Mouse (Mus musculus) forebrain, embryonic 12.5 days (tissue): Measurements from ENCODE around the gene Tmem104. TPM values are rescaled to one million over a fixed set of nuclear protein-coding genes. Genes with fewer than 3 reads are reported as not detected.

Source experiments
- ATAC-seq: fragments of 200-750 bp; cut with Nextera tagmentation; 2 replicates; pipeline ENCODE4 v1.8.0; 2017; ENCODE audit warnings: moderate TSS enrichment; ENCODE audit not compliant: low FRiP score
- H3K27ac ChIP-seq: fragments of 300-500 bp; sonication (generic); 2 replicates; pipeline ENCODE4 v1.5.1; 2016; ENCODE audit warnings: mild to moderate bottlenecking
- H3K27me3 ChIP-seq: fragments of 300-500 bp; sonication (generic); 2 replicates; pipeline ENCODE4 v1.6.1; 2016; ENCODE audit warnings: mild to moderate bottlenecking
- H3K36me3 ChIP-seq: fragments of 300-500 bp; sonication (generic); replicated peaks from 2 replicates; pipeline ENCODE4 v1.6.1; 2016; ENCODE audit warnings: mild to moderate bottlenecking
- H3K4me1 ChIP-seq: fragments of 300-500 bp; sonication (generic); 2 replicates; pipeline ENCODE4 v1.6.1; 2016
- H3K4me2 ChIP-seq: fragments of 300-500 bp; sonication (generic); 2 replicates; pipeline ENCODE4 v1.6.1; 2016; ENCODE audit warnings: mild to moderate bottlenecking, moderate library complexity
- H3K4me3 ChIP-seq: fragments of 300-500 bp; sonication (generic); replicated peaks from 2 replicates; pipeline ENCODE4 v1.5.1; 2016; ENCODE audit warnings: mild to moderate bottlenecking
- H3K9ac ChIP-seq: fragments of 300-500 bp; sonication (generic); 2 replicates; pipeline ENCODE4 v1.6.1; 2016; ENCODE audit warnings: mild to moderate bottlenecking
- H3K9me3 ChIP-seq: fragments of 300-500 bp; sonication (generic); 2 replicates; pipeline ENCODE4 v1.6.1; 2016
- WGBS: fragments of 180-500 bp; shearing (Covaris S2); methylation state at CpG from one replicate; pipeline ENCODE4 v1.1.7; 2016; 5-methylcytosine and 5-hydroxymethylcytosine counted together
- polyA plus RNA-seq: library from polyadenylated mRNA; unstranded; fragments of >200 nt; fragmentation: Nextera tagmentation; extraction: Ambion mirVana; gene quantifications from 2 replicates; pipeline ENCODE4 v1.2.1, GENCODE M21; 2016

Tmem104 gene
- polyA plus RNA-seq, 1 experiment from 2014 or later: 7.9 TPM

DNA sequence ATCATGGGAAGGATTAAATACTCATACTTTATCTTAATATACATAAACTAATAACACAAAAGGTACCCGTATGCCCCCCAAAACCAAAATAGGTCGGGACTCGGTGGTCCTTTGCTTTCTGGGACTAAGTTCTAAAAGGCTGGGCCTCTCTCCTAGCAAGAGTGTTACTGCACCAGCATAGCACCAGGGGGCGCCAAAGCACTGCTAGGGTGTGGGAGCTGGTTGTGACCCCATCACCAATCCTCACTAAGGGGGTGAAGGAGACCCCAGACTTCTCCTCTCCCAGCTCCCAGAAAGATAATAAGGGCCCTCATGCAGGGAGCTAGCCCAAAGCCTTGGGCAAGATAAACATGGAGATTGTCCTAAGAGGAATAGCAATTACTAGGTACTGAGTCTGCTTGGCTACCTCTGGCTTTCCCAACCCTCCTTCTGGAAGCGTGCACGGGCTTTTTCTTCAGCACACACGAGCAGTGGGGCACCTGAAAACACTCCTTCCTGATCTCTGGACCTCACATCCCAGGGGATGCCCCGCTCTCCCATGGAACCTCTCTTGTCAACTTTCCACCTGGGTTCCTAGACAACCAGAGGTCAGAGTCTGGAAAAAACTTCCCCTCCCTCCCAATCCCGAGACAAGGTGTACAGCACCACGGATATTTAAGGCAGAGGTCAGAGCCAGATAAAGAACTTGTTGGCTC is 26.3 kb upstream of the Tmem104 start:
- peaks cover 42% of the 10 kb centered on the region for H3K4me1 ChIP-seq
- no peaks in the 10 kb centered on the region for H3K36me3 ChIP-seq
- H3K27ac ChIP-seq: no peak overlapping the region
- no peak overlapping the region for H3K4me3 ChIP-seq
- ATAC-seq: no peak
- H3K9me3 ChIP-seq: no peaks in the 10 kb centered on the region
- 29% methylated on average over 10 of the region's 10 CpGs for WGBS
- H3K9ac ChIP-seq: no peak overlapping the region
- peaks cover 68% of the 10 kb centered on the region for H3K27me3 ChIP-seq
- no peak overlapping the region for H3K4me2 ChIP-seq

DNA sequence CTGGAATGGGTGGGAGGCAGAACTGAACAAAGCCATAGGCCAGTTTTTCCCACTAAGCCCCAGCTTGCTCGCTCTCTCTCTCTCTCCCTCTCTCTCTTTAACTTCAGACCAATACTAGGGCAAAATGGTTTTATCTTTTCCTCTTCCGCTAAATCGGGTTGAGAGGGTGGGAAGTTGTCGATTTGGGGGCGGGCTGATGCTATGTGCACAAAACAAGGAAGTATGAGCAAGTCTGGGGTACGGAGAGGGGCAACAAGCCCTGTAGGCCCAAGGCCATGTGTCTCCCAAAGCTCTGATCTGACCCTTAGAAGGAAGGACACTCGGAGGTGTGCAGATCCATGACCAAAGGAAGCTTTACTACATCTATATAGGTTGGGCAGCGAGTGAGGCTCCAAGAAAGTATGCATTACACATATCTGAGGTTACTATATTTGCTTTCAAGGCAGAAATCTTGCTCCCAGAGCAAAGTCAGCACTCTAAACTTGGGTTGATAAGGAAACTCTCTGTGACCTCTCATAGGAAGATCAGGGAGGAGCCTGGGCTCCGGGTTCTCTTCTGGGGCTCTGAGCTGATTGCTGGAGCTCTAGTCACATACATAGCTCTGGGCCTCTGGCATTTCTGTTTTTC is 25.6 kb upstream of the Tmem104 start:
- peaks cover 65% of the 10 kb centered on the region for H3K27me3 ChIP-seq
- ATAC-seq: no peak

DNA sequence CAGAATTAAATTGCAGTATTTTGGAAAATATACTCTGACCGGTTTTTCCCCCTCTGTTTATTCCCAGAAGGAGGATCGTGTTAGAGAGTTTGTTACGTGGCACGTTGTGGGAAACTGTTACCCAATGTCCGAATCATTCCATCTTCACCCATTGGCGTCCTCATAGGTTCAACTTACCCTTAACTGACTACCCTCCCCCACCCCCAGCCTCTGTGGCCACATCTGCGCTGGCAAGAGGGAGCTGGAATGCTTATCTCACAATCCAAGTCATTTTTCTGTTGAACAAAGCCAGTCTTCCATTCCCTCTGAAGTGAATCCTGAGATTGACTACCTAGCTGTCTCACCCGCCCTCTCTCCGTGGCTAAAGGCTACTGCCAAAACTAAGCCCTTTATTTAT is 25.1 kb upstream of the Tmem104 start:
- peaks cover 42% of the 10 kb centered on the region for H3K4me1 ChIP-seq

More for the DNA sequence above, 25.6 kb upstream of the Tmem104 start:
- no peaks in the 10 kb centered on the region for H3K36me3 ChIP-seq
- H3K27ac ChIP-seq: no peak overlapping the region
- 64% methylated on average over 9 of the region's 9 CpGs for WGBS
- no peaks in the 10 kb centered on the region for H3K9me3 ChIP-seq
- H3K4me3 ChIP-seq: no peak overlapping the region
- no peak overlapping the region for H3K4me2 ChIP-seq
- peaks cover 42% of the 10 kb centered on the region for H3K4me1 ChIP-seq
- H3K9ac ChIP-seq: no peak overlapping the region

DNA sequence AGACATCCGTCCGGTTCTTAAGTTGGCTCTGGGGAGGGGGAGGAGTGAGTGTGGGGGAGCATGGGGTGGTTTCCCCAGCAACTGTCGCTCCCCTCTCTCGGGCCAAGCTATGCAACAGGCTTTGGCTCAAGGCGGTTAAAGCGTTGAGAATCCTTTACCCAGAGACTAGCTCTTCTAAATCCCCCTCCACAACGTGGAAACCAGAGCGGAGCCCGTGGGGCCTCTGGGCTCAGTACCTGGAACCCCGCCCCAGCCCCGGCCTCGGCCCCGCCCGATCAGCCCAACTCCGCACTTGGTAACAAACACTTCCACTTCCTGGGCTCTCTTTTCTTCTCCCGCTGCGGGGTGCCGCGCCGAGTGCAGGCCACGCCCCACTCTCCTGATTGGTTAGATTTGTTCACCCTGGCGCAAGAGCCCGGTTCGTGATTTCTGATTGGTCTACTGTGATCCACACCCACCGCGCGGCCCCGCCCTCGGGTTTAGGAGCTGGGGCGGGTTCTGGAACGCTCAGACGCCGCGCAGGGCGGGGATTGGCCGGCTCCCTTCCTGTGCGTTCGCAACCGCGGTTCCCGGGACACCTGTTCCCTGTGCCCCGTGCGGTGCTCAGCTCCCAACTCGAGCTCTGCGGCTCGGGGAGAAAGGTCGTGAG is 24.3 kb upstream of the Tmem104 start, which contains the start of gene Slc9a3r1:
TSS of gene Slc9a3r1 (plus strand) at position 510 of the 649 bp plus-strand sequence.
- under 1% methylated on average over 47 of the region's 47 CpGs for WGBS
- H3K4me3 ChIP-seq: peak within 1 kb of the TSS; percentile 62
- no peaks in the 10 kb centered on the region for H3K36me3 ChIP-seq
- no peaks in the 10 kb centered on the region for H3K9me3 ChIP-seq
- H3K27ac ChIP-seq: 0 out of 2 replicates have a peak within 1 kb of the TSS, but pooled peaks have one; percentile 25
- peaks cover 53% of the 10 kb centered on the region for H3K27me3 ChIP-seq
- H3K9ac ChIP-seq: peak within 1 kb of the TSS; percentile 65
- peaks cover 38% of the 10 kb centered on the region for H3K4me1 ChIP-seq
- peak within 1 kb of the TSS; percentile 82 for H3K4me2 ChIP-seq
- ATAC-seq: peak; percentile 97

More for the DNA sequence above, 25.1 kb upstream of the Tmem104 start:
- no peaks in the 10 kb centered on the region for H3K36me3 ChIP-seq
- no peak for ATAC-seq
- H3K27me3 ChIP-seq: peaks cover 60% of the 10 kb centered on the region
- no peak overlapping the region for H3K9ac ChIP-seq
- 26% methylated on average over 9 of the region's 9 CpGs for WGBS
- peak overlapping the region; percentile 82 for H3K4me2 ChIP-seq
- no peaks in the 10 kb centered on the region for H3K9me3 ChIP-seq
- no peak overlapping the region for H3K27ac ChIP-seq
- peak overlapping the region; percentile 62; the same call in 1 of the 2 replicates for H3K4me3 ChIP-seq

DNA sequence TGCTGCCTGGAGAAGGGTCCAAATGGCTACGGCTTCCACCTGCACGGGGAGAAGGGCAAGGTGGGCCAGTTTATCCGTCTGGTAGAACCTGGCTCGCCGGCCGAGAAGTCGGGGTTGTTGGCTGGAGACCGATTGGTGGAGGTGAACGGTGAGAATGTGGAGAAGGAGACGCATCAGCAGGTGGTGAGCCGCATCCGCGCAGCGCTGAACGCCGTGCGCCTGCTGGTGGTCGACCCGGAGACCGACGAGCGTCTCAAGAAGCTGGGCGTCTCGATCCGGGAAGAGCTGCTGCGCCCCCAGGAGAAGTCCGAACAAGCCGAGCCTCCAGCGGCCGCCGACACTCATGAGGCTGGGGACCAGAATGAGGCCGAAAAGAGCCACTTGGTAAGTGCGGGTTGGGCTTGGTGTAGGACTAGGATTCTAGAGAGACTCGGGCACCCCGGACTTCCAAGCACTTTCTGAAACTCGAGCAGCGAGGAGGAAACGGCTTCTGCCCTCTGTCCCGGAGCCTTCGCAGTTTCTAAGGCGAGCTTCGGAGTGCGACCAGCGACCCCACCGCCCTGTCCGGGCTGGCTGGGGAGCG is 23.6 kb upstream of the Tmem104 start:
- WGBS: 0% methylated on average over 47 of the region's 47 CpGs
- H3K4me2 ChIP-seq: peak overlapping the region; percentile 82
- ATAC-seq: no peak; the same call in 1 of the 2 replicates
- peak overlapping the region; percentile 65 for H3K9ac ChIP-seq
- H3K27ac ChIP-seq: no peak overlapping the region
- H3K4me1 ChIP-seq: peaks cover 33% of the 10 kb centered on the region
- peaks cover 53% of the 10 kb centered on the region for H3K27me3 ChIP-seq
- H3K4me3 ChIP-seq: peak overlapping the region; percentile 62
- no peaks in the 10 kb centered on the region for H3K9me3 ChIP-seq
- H3K36me3 ChIP-seq: no peaks in the 10 kb centered on the region

DNA sequence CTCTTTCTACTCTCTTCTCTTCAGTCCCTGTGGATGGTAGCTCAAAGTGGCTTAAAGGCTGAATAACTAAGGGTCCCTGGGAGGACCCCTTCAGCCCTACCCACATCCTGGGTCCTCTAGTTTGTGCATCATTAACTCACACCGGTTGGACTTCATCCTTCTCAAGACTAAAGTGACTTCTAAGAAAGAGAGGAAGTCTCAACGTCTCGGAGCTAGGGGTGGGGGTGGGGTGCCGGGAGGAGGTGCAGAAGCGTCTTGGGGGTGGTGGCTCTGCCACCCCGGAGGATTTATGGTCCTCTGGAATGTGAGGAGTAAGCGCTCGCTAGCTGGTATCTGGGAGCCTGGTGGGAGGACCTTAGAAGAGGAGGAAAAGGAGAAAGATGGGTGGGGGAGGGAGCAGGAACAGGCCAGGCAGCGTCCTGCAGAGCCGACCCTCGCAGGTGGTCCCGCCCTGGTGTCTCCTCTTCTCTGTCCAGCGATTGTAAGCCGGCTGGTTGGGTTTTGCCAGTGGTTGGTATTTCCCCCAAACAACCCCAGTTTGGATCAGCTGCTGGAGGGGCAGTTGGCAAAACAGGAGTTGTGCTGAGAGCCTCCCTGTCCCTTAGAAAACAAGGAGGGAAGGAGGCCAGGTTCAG is 22.8 kb upstream of the Tmem104 start:
- under 1% methylated on average over 14 of the region's 14 CpGs for WGBS
- no peak for ATAC-seq
- Histone ChIP-seq H3K27ac (no peak overlapping the region), H3K4me2 (peak overlapping the region; percentile 82), H3K4me1 (peaks cover 33% of the 10 kb centered on the region), H3K27me3 (peaks cover 55% of the 10 kb centered on the region), H3K36me3 (no peaks in the 10 kb centered on the region), H3K4me3 (peak overlapping the region; percentile 62), H3K9ac (peak overlapping the region; percentile 65), H3K9me3 (no peaks in the 10 kb centered on the region)

DNA sequence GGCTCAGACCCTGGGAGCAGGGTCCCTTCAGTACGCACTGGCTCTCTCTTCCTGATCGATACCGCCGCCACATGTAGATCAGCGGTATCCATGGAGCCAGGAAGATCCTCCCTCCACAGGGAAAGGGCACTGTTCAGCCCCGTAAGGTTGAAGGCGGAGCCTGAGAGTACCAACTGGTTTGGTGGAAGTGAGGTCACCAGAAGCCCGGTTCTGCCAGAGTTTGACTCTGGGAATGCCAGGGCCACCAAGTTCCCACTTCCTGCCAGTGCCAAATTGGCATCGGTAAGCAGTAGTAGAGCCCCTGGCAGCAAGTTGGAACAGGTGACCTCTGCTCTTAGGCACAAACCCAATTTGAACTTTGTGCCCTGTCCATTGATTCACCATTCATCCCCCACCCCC is 22.3 kb upstream of the Tmem104 start:
- ATAC-seq: no peak
- H3K36me3 ChIP-seq: no peaks in the 10 kb centered on the region
- peaks cover 52% of the 10 kb centered on the region for H3K27me3 ChIP-seq
- H3K9ac ChIP-seq: peak overlapping the region; percentile 65; the same call in 1 of the 2 replicates
- H3K4me2 ChIP-seq: peak overlapping the region; percentile 82
- H3K4me1 ChIP-seq: peaks cover 33% of the 10 kb centered on the region
- no peak overlapping the region for H3K27ac ChIP-seq
- 2% methylated on average over 8 of the region's 9 CpGs for WGBS
- H3K9me3 ChIP-seq: no peaks in the 10 kb centered on the region
- H3K4me3 ChIP-seq: peak overlapping the region; percentile 62

DNA sequence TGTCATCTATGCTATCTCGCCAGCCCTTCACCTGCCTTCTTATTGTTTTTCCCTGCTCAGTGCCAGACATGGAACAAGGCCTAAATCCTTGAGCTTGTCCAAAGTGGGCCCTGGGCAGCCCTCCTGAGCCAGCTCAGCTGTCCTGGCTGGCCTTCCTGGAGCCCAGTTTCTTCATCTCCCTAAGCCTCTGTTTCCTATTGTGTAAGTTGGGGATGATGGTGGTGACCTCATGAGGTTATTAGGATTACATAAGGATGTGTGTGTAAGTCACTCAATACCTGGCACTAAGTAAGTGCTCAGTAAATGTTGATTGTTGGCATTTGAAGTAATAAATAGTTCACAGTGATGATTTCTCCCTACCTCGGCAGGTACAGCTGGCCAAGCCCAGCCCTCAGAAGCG is 20.5 kb upstream of the Tmem104 start:
- no peak overlapping the region for H3K4me3 ChIP-seq
- peaks cover 33% of the 10 kb centered on the region for H3K4me1 ChIP-seq
- WGBS: 93% methylated on average over 3 of the region's 3 CpGs
- no peaks in the 10 kb centered on the region for H3K9me3 ChIP-seq
- H3K27me3 ChIP-seq: peaks cover 48% of the 10 kb centered on the region
- no peaks in the 10 kb centered on the region for H3K36me3 ChIP-seq
- no peak overlapping the region for H3K9ac ChIP-seq
- ATAC-seq: no peak
- H3K4me2 ChIP-seq: no peak overlapping the region
- no peak overlapping the region for H3K27ac ChIP-seq

DNA sequence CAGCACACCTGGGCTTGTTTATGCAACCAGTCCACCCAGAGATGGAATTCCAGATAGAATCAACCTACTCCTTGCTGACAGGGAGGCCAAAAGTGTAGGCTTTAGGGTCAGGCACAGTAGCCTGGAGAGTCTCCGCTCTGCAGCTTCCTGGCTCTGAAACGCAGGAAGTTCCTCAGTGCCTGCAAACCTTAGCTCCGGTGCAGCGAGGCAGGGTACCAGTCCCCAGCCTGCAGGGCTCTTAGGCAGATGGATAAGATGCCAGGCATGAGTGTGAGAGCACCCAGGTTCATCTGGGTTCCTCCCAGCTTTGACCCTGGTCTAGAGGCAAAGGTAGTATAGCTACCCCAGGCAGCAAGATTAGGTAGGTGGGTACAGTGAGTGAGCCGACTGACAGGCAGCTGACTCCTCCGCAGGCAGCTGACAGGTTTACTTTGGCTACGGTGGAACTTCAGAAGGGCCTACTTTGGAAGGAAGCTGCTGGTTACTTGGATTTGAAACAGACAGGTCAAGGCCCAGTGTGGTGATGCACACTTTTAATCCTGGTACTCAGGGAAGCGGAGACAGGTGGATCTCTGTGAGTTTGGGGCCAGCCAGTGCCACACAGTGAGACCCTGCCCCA is 19.5 kb upstream of the Tmem104 start:
- no peaks in the 10 kb centered on the region for H3K9me3 ChIP-seq
- H3K9ac ChIP-seq: no peak overlapping the region
- no peak overlapping the region for H3K4me2 ChIP-seq
- 88% methylated on average over 8 of the region's 8 CpGs for WGBS
- no peak overlapping the region for H3K4me3 ChIP-seq
- H3K27me3 ChIP-seq: peaks cover 48% of the 10 kb centered on the region
- H3K27ac ChIP-seq: no peak overlapping the region
- H3K4me1 ChIP-seq: peaks cover 35% of the 10 kb centered on the region
- no peak for ATAC-seq
- no peaks in the 10 kb centered on the region for H3K36me3 ChIP-seq

DNA sequence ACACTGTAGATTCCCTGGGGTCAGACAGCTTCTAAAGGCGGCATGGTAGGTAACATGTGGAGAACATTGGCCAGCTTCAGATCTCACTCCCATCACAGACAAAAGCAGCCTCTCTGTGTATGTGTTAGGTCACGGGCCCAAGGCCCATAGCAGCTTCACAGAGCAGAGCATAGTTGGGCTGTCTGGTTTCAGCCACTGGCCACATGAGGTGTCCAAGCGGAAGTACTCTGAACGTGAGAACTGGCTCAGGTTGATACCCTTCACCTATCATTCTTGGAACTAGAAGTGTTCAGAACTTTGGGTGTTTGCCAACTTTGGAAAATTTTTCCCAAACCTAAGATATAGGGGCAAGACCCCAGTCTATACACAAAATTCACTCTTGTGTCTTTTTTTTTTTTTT is 17.9 kb upstream of the Tmem104 start:
- no peak overlapping the region for H3K4me3 ChIP-seq
- no peaks in the 10 kb centered on the region for H3K9me3 ChIP-seq
- H3K4me1 ChIP-seq: peaks cover 37% of the 10 kb centered on the region
- H3K27ac ChIP-seq: no peak overlapping the region
- WGBS: 89% methylated on average over 4 of the region's 4 CpGs
- ATAC-seq: no peak
- H3K9ac ChIP-seq: no peak overlapping the region
- peaks cover 53% of the 10 kb centered on the region for H3K27me3 ChIP-seq
- H3K36me3 ChIP-seq: no peaks in the 10 kb centered on the region
- no peak overlapping the region for H3K4me2 ChIP-seq

DNA sequence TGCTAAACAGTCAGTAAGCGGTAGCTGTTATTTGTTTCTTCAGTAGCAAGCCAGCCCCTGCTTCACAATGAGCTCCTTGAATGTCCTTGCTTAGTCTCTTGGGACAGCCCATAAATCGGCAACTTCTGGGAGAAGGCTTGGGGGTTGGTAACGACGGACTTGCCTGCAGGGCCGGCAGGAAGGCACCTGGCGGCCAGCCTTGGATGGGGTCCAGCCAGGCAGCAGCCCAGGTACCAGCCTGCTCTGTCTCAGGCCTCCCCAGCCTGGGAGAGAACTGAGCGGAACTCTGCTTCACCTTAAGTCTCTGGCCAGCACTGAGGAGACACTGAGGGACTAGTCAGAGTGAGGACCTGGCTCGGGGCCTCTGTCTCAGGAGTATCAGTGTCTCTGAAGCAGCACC is 16.2 kb upstream of the Tmem104 start:
- H3K9me3 ChIP-seq: no peaks in the 10 kb centered on the region
- no peaks in the 10 kb centered on the region for H3K36me3 ChIP-seq
- H3K27ac ChIP-seq: no peak overlapping the region
- peaks cover 40% of the 10 kb centered on the region for H3K4me1 ChIP-seq
- H3K27me3 ChIP-seq: peaks cover 51% of the 10 kb centered on the region
- WGBS: 45% methylated on average over 8 of the region's 8 CpGs
- no peak overlapping the region for H3K4me2 ChIP-seq
- no peak overlapping the region for H3K4me3 ChIP-seq
- ATAC-seq: no peak
- H3K9ac ChIP-seq: no peak overlapping the region
